Mouse (Mus musculus): Measurements from ENCODE around the gene Rinl. TPM values are rescaled to one million over a fixed set of nuclear protein-coding genes. Genes with fewer than 3 reads are reported as not detected.

Rinl gene
- polyA plus RNA-seq, 1 experiment from 2014 or later, result 2.2 TPM

DNA sequence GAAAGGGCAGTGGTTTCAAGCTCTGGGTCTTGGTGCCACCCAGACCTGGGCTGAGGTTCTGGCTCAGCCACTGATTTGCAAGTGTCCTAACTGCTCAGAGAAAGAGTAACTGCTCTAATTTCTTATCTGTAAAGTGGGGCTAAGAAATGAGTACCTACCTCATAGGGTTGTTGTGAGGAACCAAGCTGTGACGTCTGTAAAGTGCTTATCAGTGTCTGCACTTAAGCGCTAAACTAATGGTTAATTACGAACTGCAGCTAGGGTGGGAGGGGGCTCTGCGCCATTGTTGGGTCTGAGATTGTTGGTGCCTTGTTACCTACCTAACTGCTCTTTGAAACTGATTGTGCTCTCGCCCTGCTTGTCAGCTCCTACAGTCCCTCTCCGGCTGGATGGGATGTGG, 28.8 kb downstream of the Rinl start:
- no peak for ATAC-seq
- Histone ChIP-seq H3K4me1 (replicated peaks; ENCODE audit: control insufficient read depth, insufficient read depth, low read length) (peaks cover 5% of the 10 kb centered on the region; the same call in 1 of the 2 replicates), H3K36me3 (ENCODE audit: control insufficient read depth, insufficient read depth) (peaks cover 91% of the 10 kb centered on the region), H3K9ac (ENCODE audit: low read depth, low read length) (no peak overlapping the region), H3K27me3 (replicated peaks; ENCODE audit: control insufficient read depth, insufficient read depth, low read length) (no peaks in the 10 kb centered on the region), H3K27ac (ENCODE audit: low read depth, low read length) (peak overlapping the region; percentile 57), H3K4me3 (ENCODE audit: low read depth, low read length) (no peak overlapping the region), H3K9me3 (ENCODE audit: control insufficient read depth) (no peaks in the 10 kb centered on the region), H3K4me2 (replicated peaks; ENCODE audit: low read depth) (no peak overlapping the region)
- no peak for TF ChIP-seq CTCF (IDR thresholded peaks at IDR 0.05; ENCODE audit: low read depth)
- 49% methylated on average over 6 of the region's 6 CpGs for WGBS

DNA sequence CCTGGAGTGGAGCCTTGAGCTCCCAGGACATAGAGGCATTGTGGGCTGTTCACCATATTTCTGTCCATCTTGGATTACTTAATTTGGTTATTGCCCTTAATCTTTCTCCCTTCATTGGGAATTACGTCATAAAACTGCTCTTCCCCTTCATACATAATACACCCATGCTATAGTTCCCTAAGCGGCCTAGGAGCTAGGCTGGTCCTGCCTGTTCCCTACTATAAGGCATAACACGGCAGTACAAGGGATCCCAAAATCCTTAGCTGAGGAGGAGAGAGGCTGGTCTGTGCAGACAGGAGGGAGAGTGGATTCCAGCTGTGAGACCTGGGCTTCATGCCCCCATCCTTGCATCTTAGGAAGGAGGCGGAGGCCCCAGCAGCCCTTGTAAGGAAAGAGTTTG, 29.2 kb downstream of the Rinl start:
- no peak for TF ChIP-seq CTCF (IDR thresholded peaks at IDR 0.05; ENCODE audit: low read depth)
- 64% methylated on average over 4 of the region's 4 CpGs for WGBS

DNA sequence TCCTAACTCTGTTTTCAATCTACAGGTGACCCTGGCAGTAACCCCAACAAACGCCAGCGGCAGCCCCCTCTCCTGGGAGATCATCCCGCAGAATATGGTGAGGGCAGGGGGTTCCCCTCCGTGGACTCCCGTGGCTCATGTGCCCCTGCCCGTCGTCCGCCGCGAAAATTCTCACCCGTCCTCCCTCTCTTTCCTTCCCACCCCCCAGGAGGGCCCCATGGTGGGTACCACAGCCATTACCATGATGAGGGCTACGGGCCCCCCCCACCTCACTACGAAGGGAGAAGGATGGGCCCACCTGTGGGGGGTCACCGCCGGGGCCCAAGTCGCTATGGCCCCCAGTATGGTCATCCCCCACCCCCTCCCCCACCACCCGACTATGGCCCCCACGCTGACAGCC, 29.7 kb downstream of the Rinl start:
- WGBS, result 85% methylated on average over 18 of the region's 18 CpGs
- Histone ChIP-seq H3K4me2 (replicated peaks; ENCODE audit: low read depth) (no peak overlapping the region), H3K4me1 (replicated peaks; ENCODE audit: control insufficient read depth, insufficient read depth, low read length) (peaks cover 2% of the 10 kb centered on the region; the same call in 1 of the 2 replicates), H3K27me3 (replicated peaks; ENCODE audit: control insufficient read depth, insufficient read depth, low read length) (no peaks in the 10 kb centered on the region), H3K27ac (ENCODE audit: low read depth, low read length) (peak overlapping the region; percentile 57; the same call in 1 of the 2 replicates), H3K9me3 (ENCODE audit: control insufficient read depth) (no peaks in the 10 kb centered on the region), H3K4me3 (ENCODE audit: low read depth, low read length) (no peak overlapping the region), H3K36me3 (ENCODE audit: control insufficient read depth, insufficient read depth) (peaks cover 92% of the 10 kb centered on the region), H3K9ac (ENCODE audit: low read depth, low read length) (no peak overlapping the region)
- no peak for TF ChIP-seq CTCF (IDR thresholded peaks at IDR 0.05; ENCODE audit: low read depth)
- no peak for ATAC-seq

More for the DNA sequence above, 29.2 kb downstream of the Rinl start:
- no peak overlapping the region for H3K9ac ChIP-seq (ENCODE audit: low read depth, low read length)
- no peak overlapping the region for H3K4me2 ChIP-seq (replicated peaks; ENCODE audit: low read depth)
- ATAC-seq, result no peak
- no peaks in the 10 kb centered on the region for H3K27me3 ChIP-seq (replicated peaks; ENCODE audit: control insufficient read depth, insufficient read depth, low read length)
- H3K4me3 ChIP-seq (ENCODE audit: low read depth, low read length), result no peak overlapping the region
- H3K9me3 ChIP-seq (ENCODE audit: control insufficient read depth), result no peaks in the 10 kb centered on the region
- H3K27ac ChIP-seq (ENCODE audit: low read depth, low read length), result peak overlapping the region; percentile 57
- peaks cover 95% of the 10 kb centered on the region for H3K36me3 ChIP-seq (ENCODE audit: control insufficient read depth, insufficient read depth)
- H3K4me1 ChIP-seq (replicated peaks; ENCODE audit: control insufficient read depth, insufficient read depth, low read length), result peaks cover 5% of the 10 kb centered on the region; the same call in 1 of the 2 replicates

DNA sequence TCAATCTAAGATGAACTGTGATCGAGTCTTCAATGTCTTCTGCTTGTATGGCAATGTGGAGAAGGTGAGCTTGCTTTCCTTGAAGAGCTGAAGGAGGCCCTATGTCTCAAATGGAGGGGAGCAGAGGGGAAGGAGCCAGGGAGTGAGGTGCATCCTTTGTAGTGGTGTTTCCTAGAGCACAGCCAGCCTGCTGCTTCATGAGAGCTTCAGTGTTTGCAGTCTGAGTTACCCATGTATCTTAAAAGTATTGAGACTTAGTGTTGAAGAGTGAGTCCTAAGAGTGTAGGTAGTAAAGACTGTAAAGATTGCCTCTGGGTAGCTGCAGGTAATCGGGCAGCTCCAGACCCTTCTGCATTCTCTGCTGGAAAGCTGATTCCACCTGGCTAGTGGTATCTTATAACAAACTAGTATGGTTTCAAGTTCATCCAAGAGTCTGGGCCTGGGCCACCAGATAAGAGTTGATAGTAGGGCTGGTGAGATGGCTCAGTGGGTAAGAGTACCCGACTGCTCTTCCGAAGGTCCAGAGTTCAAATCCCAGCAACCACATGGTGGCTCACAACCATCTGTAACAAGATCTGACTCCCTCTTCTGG, 30.2 kb downstream of the Rinl start:
- H3K4me3 ChIP-seq (ENCODE audit: low read depth, low read length), result no peak overlapping the region
- H3K36me3 ChIP-seq (ENCODE audit: control insufficient read depth, insufficient read depth), result peaks cover 87% of the 10 kb centered on the region
- ATAC-seq, result no peak
- WGBS, result 55% methylated on average over 4 of the region's 4 CpGs
- H3K9me3 ChIP-seq (ENCODE audit: control insufficient read depth), result no peaks in the 10 kb centered on the region
- peak overlapping the region; percentile 50; the same call in 1 of the 2 replicates for H3K27ac ChIP-seq (ENCODE audit: low read depth, low read length)
- no peak overlapping the region for H3K9ac ChIP-seq (ENCODE audit: low read depth, low read length)
- no peak overlapping the region for H3K4me2 ChIP-seq (replicated peaks; ENCODE audit: low read depth)
- no peak for TF ChIP-seq CTCF (IDR thresholded peaks at IDR 0.05; ENCODE audit: low read depth)
- H3K27me3 ChIP-seq (replicated peaks; ENCODE audit: control insufficient read depth, insufficient read depth, low read length), result no peaks in the 10 kb centered on the region
- H3K4me1 ChIP-seq (replicated peaks; ENCODE audit: control insufficient read depth, insufficient read depth, low read length), result no peaks in the 10 kb centered on the region

DNA sequence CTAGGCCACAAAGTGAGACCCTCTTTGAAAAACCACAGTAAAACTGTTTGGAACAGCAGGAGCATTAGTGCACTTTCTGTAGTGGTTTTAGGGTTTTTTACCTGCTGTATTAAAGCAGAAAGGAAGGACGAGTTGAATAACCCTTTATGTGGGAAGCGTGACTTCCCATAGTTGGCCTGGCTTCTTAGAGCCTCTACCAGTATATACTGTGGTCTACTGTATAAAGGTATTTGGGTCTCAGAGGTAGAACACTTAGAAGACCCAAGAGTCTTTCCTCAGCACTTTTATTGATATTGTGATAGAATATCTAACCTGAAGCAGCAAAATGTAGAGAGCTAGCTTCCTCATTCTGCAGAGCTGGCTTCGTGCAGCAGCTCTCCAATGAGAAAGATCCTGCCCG, 30.8 kb downstream of the Rinl start:
- no peaks in the 10 kb centered on the region for H3K27me3 ChIP-seq (replicated peaks; ENCODE audit: control insufficient read depth, insufficient read depth, low read length)

DNA sequence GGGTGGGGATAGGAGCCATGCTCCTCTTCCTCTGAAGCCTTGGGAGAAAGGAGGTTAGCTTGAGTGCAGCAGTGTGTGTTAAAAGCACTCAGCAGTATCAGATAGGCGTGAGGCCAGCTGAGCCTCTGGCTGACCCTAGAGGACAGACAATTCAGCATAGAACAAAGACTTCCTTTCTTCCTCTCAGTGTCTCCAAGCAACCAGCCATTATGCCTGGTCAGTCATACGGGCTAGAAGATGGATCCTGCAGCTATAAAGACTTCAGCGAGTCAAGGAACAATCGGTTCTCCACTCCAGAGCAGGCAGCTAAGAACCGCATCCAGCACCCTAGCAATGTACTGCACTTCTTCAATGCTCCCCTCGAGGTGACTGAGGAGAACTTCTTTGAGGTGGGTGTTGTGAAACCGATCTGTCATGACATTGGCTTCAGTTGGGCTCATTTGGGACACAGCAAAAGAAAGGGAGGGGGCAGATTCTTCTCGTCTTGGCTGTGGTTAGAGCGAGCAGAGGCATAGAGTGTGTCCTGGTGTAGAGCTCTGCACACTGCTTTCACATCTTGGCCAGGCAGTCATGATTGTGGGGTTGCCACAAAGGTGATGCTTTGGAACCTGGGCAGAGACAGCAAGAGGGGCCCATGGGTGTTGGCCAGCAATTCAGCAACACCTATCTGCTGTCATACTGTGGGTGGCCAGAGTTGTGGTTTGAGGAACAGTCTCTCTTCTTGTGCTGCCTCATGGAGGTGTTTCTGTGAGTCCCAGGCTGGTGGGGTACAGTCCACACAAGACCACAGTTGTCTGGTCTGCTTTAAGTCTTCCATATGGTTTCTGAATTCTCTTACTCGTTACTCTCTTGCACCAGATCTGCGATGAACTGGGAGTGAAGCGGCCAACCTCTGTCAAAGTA, 31.8 kb downstream of the Rinl start:
- Histone ChIP-seq H3K4me3 (ENCODE audit: low read depth, low read length) (no peak overlapping the region), H3K27ac (ENCODE audit: low read depth, low read length) (peak overlapping the region; percentile 58), H3K27me3 (replicated peaks; ENCODE audit: control insufficient read depth, insufficient read depth, low read length) (no peaks in the 10 kb centered on the region), H3K9ac (ENCODE audit: low read depth, low read length) (no peak overlapping the region), H3K9me3 (ENCODE audit: control insufficient read depth) (no peaks in the 10 kb centered on the region), H3K4me1 (replicated peaks; ENCODE audit: control insufficient read depth, insufficient read depth, low read length) (no peaks in the 10 kb centered on the region), H3K4me2 (replicated peaks; ENCODE audit: low read depth) (no peak overlapping the region), H3K36me3 (ENCODE audit: control insufficient read depth, insufficient read depth) (peaks cover 72% of the 10 kb centered on the region)
- ATAC-seq, result no peak
- no peak for TF ChIP-seq CTCF (IDR thresholded peaks at IDR 0.05; ENCODE audit: low read depth)
- WGBS, result 63% methylated on average over 12 of the region's 12 CpGs

More for the DNA sequence above, 30.8 kb downstream of the Rinl start:
- 72% methylated on average over 4 of the region's 4 CpGs for WGBS
- no peak for TF ChIP-seq CTCF (IDR thresholded peaks at IDR 0.05; ENCODE audit: low read depth)
- H3K9ac ChIP-seq (ENCODE audit: low read depth, low read length), result no peak overlapping the region
- H3K27ac ChIP-seq (ENCODE audit: low read depth, low read length), result no peak overlapping the region
- no peak overlapping the region for H3K4me3 ChIP-seq (ENCODE audit: low read depth, low read length)
- no peaks in the 10 kb centered on the region for H3K9me3 ChIP-seq (ENCODE audit: control insufficient read depth)
- H3K4me2 ChIP-seq (replicated peaks; ENCODE audit: low read depth), result no peak overlapping the region
- H3K36me3 ChIP-seq (ENCODE audit: control insufficient read depth, insufficient read depth), result peaks cover 81% of the 10 kb centered on the region
- no peaks in the 10 kb centered on the region for H3K4me1 ChIP-seq (replicated peaks; ENCODE audit: control insufficient read depth, insufficient read depth, low read length)
- ATAC-seq, result no peak

Data from intestine, postnatal 0 days (tissue).